Mouse (Mus musculus) natural killer cell, adult 2 months (primary cell): ENCODE results near the gene Auts2.

ENCODE experiments used
- DNase-seq, 2 experiments: peaks; one replicate each; pipeline ENCODE4 v3.0.0; 2022; ENCODE audit warnings: low spot score in 2 of 2

Gene Auts2

GRCm38 (mm10) chr5:132008703-132009222, 534.4 kb downstream of the Auts2 start:
- DNase-seq: no peak

DNA sequence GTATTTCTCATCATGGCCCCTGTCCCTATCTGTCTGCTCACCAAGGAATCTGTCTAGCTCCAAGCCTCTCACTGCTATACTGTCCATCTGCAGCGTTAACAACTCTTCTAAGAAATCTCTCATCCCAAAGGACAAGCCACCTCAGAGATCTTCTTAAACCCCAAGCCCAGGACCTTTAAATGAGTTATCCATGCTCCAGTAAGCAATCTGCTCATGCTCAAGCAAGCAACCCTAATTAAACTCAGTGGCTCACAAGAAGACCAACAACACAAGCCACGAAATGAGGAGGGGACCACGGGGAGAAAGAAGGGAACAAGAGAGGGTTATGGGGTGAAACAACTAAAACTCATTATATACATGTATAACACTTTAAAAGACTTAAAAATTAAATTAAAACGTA, 535.2 kb downstream of the Auts2 start:
- DNase-seq: no peak

DNA sequence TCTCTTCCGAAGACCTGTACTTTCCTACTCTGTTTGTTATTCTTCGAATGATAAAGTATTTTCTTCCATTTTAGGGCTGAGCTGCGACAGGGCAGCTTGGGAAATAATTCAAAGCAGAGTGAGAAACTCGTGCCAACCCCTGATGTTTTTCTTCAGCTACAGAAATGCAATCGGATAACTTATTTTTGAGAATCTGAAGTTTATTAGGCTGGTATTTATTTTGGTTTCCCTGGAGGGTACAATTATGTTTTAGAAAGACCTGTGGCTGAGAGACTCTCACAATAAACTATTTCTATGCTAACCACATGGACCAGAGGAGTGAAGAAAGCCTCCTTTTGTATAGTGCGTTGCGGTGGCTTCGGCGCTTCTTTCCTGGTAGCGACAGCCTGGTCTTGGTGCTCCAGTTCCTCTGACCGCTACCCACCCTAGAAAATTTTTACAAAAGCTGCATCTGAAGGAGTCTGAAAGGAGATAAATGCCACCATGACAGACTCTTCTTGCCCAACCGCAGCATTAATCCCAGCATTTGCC, 550.4 kb downstream of the Auts2 start:
- no peak for DNase-seq

DNA sequence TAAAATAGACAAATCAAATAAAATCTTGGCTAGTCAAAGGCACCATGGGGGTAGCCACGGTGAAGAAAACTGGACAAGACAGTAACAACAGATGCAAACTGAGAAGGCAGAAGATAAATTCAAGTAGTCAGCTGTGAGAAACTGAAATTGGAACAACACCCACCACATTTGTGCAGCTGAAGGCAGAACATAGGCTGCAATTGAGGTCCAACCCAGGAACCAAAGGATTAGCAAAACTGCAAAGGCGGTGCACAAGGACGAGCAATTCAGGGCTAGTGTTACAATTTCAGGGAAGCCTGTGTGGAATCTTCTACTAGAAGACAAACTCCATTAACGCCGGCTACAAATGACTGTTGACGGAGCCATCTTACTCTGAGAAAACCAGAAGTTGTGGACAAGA, 550.9 kb downstream of the Auts2 start:
- no peak for DNase-seq

- DNase-seq: no peak
These were observed 552.6 kb downstream of the Auts2 start for GRCm38 (mm10) chr5:131990532-131990931.

GRCm38 (mm10) chr5:131981451-131981850, 561.7 kb downstream of the Auts2 start:
- DNase-seq: no peak

DNA sequence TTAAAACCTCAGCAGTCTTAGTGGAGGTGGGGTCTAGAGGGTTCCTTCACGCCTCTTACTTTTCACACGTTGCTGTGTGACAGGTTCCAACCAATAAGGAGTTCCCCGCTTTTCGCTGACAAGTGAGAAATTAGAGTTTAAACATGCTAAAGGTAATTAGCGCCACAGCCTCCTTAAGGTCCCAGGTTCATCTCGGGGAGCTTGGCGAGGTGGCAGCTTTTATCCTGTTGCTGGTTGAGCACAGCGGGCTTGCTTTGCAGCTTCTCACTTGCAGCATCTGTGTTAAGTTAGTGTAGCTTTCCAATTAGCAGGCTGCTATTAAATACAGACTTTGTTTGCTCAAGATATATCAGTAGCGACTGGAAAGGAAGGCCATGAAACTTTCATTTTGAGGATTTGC, 564.2 kb downstream of the Auts2 start:
- DNase-seq: no peak

- no peak for DNase-seq
These were observed 565.6 kb downstream of the Auts2 start for GRCm38 (mm10) chr5:131977497-131977896.

- no peak for DNase-seq
These were observed 571.2 kb downstream of the Auts2 start for GRCm38 (mm10) chr5:131971901-131972300.

DNA sequence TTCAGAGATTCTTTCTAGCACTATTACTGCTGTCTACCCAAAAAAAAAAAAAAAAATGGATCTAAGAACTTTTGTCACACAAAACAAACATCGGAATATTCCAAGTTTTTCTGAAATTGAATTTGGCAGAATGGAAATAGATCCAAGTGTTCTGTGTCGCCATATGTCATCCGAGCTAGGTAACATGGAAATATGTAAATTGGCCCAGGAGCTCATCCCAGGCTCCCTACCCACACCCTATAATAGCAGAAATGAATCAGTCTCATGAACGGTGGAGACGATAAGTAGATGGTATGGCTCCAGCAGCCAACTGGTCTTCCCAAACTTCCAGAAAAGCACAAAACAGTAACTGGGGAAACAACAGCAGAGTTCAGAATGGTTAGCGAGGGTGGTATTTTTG, 577.6 kb downstream of the Auts2 start:
- DNase-seq: no peak

- DNase-seq: no peak
These were observed 579.6 kb downstream of the Auts2 start for GRCm38 (mm10) chr5:131963565-131963964.

DNA sequence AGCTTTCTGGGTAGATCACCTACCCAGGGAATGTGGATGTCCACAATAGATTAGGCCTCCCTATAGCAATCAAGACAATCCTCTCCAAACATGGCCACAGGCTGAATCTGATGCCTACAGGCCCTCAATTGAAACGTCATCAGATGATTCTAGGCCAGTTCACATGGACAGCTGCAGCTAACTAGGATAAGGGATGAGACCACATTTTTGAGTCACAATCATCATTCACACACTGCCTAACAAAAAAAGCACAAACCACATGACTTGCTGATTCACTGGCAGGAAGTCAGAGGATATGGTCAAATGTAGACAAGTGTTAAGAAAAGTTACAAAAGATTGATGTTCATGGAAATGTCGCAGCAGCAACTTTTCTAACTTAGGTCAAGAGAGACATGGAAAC, 581.3 kb downstream of the Auts2 start:
- DNase-seq: no peak

DNA sequence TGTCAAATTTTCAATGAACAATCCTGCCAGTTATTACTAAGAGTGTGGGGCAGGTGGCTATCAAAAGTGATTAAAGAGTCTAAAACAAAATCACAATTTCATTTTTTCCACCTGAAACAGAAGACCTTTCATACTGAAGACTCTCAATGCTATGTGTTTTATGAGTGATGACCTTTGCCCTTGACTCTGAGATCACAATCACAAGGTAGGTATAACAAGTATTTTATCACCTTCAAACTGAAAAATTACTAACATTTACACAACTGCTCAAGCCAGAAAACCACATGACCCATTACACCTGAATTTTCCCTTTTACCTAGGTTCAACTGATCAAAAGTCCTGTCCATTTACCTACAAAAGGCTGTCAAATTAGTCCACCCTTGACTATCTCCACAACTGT, 582.7 kb downstream of the Auts2 start:
- DNase-seq: no peak

DNA sequence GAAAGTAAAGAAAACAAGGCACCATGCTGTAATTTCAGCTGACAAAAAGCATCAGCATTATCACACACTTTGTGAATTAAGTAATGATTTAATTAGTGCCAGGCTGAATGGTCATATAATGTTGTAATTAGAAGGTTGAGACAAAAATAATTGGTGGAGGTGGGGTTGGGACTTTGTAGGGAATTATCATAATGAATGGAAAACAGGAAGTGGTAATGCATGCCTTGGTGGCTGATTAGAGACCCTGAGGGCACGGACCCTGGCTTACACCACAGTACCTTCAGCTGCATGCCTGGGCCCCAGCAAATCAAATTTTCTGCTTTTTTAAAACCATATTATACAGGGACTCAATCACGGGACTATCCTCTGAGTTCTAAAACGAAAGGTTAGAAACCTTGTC, 586.1 kb downstream of the Auts2 start:
- no peak for DNase-seq

- no peak for DNase-seq
These were observed 587.1 kb downstream of the Auts2 start for GRCm38 (mm10) chr5:131956090-131956489.

GRCm38 (mm10) chr5:131955227-131956016, 587.7 kb downstream of the Auts2 start:
- DNase-seq: no peak

DNA sequence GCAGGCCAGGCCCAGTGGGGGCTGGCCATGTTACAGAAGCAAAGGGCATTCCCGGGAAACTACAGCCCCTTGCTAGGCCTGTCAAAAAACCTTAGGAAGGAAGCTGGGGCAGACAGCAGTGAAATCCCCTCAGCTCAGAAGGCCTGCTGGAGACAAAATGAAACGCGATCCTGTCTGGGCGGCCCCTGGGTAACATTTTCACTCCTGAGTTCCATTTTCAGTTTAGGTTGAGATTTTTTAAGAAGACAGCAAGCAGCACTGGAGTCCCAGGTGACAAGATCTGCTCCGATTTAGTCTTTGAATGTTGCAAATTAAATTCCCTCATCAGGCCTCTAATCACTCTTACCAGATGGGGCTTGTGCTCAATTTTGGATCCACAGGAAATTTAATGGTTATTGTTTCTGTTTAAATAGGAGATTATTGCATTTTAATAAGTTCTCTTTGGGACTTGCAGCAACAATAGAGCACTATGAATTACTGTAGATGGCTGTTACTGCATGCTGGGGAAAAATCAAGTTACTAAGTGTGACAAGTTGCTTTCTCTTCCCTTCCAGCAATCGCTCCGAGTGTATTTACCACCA, 594.5 kb downstream of the Auts2 start:
- DNase-seq: no peak

- DNase-seq: no peak
These were observed 596.3 kb downstream of the Auts2 start for GRCm38 (mm10) chr5:131946801-131947200.

DNA sequence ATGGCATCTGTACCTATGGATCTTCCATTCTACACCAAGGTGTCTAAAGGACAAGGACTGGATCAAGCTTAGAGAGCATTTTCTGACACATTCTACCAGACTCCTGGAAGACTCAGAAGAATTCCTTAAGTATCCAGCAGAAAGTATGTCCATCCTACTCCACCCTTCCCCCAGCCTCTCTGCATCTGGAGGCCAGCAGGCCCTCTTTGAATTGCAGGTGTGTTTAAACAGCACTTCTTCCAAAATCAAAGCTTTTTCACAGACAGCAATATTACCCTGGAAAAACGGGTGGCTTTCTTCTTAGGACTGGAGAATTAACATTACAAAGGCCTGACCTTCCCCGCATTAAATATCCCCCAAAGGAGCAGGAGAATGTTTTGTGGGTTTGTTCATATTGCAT, 598.4 kb downstream of the Auts2 start:
- DNase-seq: no peak

DNA sequence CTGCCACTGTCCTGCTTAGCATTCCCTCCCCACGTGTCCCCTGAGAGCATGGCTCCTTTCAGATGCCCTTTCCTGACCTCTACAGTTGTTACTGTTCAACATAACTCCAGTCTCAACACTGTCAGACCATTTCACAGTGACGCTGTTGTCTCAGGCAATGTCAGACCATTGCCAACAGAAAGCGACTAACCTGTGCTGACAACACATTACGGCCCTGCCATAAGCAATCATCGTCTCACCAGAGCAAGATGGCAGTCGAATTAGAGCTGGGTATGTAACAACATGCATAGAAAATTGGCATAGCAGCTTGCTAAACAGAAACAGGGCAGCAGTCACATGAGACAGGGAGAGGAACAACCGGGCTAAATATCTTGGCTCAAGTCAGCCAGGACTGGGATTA, 614.4 kb downstream of the Auts2 start:
- no peak for DNase-seq

DNA sequence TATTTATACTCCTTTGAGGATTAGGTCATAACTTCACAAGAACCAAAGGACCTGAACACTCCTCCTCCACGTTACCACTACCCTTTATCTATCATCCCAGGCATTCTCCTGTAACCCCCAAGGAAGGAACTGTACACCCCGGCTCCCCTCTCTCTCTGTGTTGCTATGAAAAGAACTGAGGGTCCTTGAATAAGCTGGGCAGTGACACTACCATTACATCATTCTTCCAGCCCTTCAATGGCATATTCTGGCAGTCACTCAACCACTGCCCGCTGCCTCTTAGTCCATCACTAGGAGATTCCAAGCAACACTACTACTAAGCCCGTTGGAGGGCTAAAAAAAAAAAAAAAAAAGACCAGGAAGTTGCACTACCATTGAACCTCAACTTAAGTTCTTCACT, 620.4 kb downstream of the Auts2 start:
- no peak for DNase-seq

GRCm38 (mm10) chr5:131922118-131922517, 621.0 kb downstream of the Auts2 start:
- no peak for DNase-seq
